Mouse (Mus musculus): ENCODE measurements at regions not wholly inside any gene's neighbourhood (a gene's known extent, or its start where the extent isn't known, plus 50 kb on each side); places are given as distances from the start of the nearest gene placed in this dataset.

- TF ChIP-seq CHD2 (IDR thresholded peaks at IDR 0.05; ENCODE audit: low read depth, low read length) (no peak), ZNF384 (IDR thresholded peaks at IDR 0.05; ENCODE audit: low read depth, low read length) (no peak), ZC3H11A (IDR thresholded peaks at IDR 0.05; ENCODE audit: borderline replicate concordance, low read depth, low read length) (no peak)
These were observed 114.4 kb downstream of the Sox4 start for GRCm38 (mm10) chr13:28839084-28839483.

Data from ES-E14 (cell line).